Mouse (Mus musculus) hindbrain, embryonic 13.5 days (tissue): ENCODE data around the gene Dpep1. TPM values are rescaled to one million over a fixed set of nuclear protein-coding genes. Genes with fewer than 3 reads are reported as not detected.

Source experiments
- ATAC-seq: fragments of 200-750 bp; cut with Nextera tagmentation; 2 replicates; pipeline ENCODE4 v1.8.0; 2017; ENCODE audit warnings: moderate TSS enrichment; ENCODE audit not compliant: low FRiP score
- H3K27ac ChIP-seq: fragments of 300-500 bp; sonication (generic); 2 replicates; pipeline ENCODE4 v1.5.1; 2015; ENCODE audit warnings: inconsistent platforms, mild to moderate bottlenecking, moderate library complexity
- H3K27me3 ChIP-seq: fragments of 300-500 bp; sonication (generic); 2 replicates; pipeline ENCODE4 v1.6.1; 2015; ENCODE audit warnings: mild to moderate bottlenecking, inconsistent platforms
- H3K36me3 ChIP-seq: fragments of 300-500 bp; sonication (generic); 2 replicates; pipeline ENCODE4 v1.6.1; 2015; ENCODE audit warnings: mild to moderate bottlenecking, inconsistent platforms
- H3K4me1 ChIP-seq: fragments of 300-500 bp; sonication (generic); replicated peaks from 2 replicates; pipeline ENCODE4 v1.6.1; 2015; ENCODE audit warnings: inconsistent platforms
- H3K4me2 ChIP-seq: fragments of 300-500 bp; sonication (generic); 2 replicates; pipeline ENCODE4 v1.6.1; 2015; ENCODE audit warnings: inconsistent platforms, mild to moderate bottlenecking, moderate library complexity
- H3K4me3 ChIP-seq: fragments of 300-500 bp; sonication (generic); 2 replicates; pipeline ENCODE4 v1.5.1; 2015; ENCODE audit warnings: mild to moderate bottlenecking, inconsistent platforms
- H3K9ac ChIP-seq: fragments of 300-500 bp; sonication (generic); 2 replicates; pipeline ENCODE4 v1.6.1; 2015; ENCODE audit warnings: mild to moderate bottlenecking, inconsistent platforms
- H3K9me3 ChIP-seq: fragments of 300-500 bp; sonication (generic); 2 replicates; pipeline ENCODE4 v1.6.1; 2016; ENCODE audit warnings: inconsistent platforms
- WGBS: fragments of 180-500 bp; shearing (Covaris S2); methylation state at CpG from one replicate; pipeline ENCODE4 v1.1.7; 2015; 5-methylcytosine and 5-hydroxymethylcytosine counted together
- polyA plus RNA-seq: library from polyadenylated mRNA; unstranded; fragments of >200 nt; fragmentation: Nextera tagmentation; extraction: Ambion mirVana; gene quantifications from 2 replicates; pipeline ENCODE4 v1.2.1, GENCODE M21; 2015

Dpep1 gene
- polyA plus RNA-seq, result 0.35 TPM in 1 of 2 replicates, not detected in the other

GRCm38 (mm10) chr8:123185566-123186409, at the start of gene Dpep1:
Gene Dpep1 (plus strand): TSS chr8:123186242.
- no peaks in the 10 kb centered on the region for H3K27me3 ChIP-seq
- H3K4me3 ChIP-seq, result no peak within 1 kb of the TSS
- H3K4me2 ChIP-seq, result no peak within 1 kb of the TSS
- H3K9me3 ChIP-seq, result no peaks in the 10 kb centered on the region
- no peaks in the 10 kb centered on the region; the same call in 1 of the 2 replicates for H3K4me1 ChIP-seq
- no peaks in the 10 kb centered on the region for H3K36me3 ChIP-seq
- no peak within 1 kb of the TSS for H3K27ac ChIP-seq
- WGBS, result 47% methylated on average over 19 of the region's 19 CpGs
- ATAC-seq, result no peak
- no peak within 1 kb of the TSS for H3K9ac ChIP-seq

DNA sequence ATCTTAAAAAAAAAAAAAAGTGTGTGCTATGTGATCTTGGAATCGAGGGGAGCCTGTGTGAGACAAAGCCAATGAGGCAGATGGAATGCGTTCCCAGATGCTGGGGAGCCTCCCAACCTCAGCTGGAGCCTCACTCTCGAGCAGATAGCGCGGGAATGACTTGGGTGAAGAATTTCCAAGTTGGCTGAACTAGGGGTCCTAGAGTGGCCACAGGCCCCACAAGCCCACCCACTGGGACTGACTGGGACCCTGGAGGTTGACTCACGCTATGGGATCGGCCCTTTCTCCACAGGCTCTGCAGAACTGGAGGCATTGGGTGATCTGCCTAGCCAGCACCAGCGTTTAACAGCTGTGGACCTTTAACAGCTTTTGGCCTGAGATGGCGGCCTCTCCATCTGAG, 49.8 kb upstream of the Dpep1 start:
- Histone ChIP-seq H3K4me2 (no peak overlapping the region), H3K4me3 (no peak overlapping the region), H3K9ac (no peak overlapping the region), H3K27me3 (0 out of 2 replicates have a peak, but pooled peaks cover 5% of the 10 kb centered on the region), H3K36me3 (no peaks in the 10 kb centered on the region), H3K27ac (no peak overlapping the region), H3K4me1 (peaks cover 36% of the 10 kb centered on the region), H3K9me3 (no peaks in the 10 kb centered on the region)
- 88% methylated on average over 9 of the region's 9 CpGs for WGBS
- ATAC-seq, result no peak

DNA sequence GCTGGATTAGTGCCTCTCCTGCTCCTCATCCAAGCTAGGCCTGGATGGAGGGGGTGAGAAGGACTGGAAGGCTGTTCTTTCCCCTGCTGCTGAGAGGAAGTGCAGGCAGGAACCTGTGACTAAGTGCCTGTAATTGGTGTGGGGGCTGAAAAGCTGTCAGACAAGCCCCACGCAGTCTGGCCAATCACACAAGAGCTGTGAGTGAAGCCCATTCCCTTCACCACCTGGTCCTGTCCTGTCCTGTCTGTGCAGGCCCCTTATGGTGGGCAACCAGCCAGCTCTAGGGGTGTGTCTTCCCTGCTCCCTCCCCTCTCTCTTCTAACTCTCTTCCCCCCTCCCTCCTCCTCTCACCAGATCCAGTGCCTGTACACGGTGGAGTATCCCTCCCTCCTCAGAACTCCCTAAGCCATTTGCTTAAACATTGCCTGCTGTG, 48.4 kb upstream of the Dpep1 start:
- peak overlapping the region; percentile 40; the same call in 1 of the 2 replicates for H3K27ac ChIP-seq
- H3K27me3 ChIP-seq, result 0 out of 2 replicates have a peak, but pooled peaks cover 5% of the 10 kb centered on the region
- no peaks in the 10 kb centered on the region for H3K9me3 ChIP-seq
- no peaks in the 10 kb centered on the region for H3K36me3 ChIP-seq
- peaks cover 36% of the 10 kb centered on the region for H3K4me1 ChIP-seq
- 17% methylated on average over 2 of the region's 2 CpGs for WGBS
- H3K9ac ChIP-seq, result peak overlapping the region; percentile 51; the same call in 1 of the 2 replicates
- no peak overlapping the region for H3K4me3 ChIP-seq
- ATAC-seq, result peak; percentile 67; the same call in 1 of the 2 replicates
- H3K4me2 ChIP-seq, result no peak overlapping the region

GRCm38 (mm10) chr8:123138741-123139140, 47.3 kb upstream of the Dpep1 start:
- no peak overlapping the region for H3K27ac ChIP-seq
- no peaks in the 10 kb centered on the region for H3K36me3 ChIP-seq
- peaks cover 36% of the 10 kb centered on the region for H3K4me1 ChIP-seq
- H3K4me2 ChIP-seq, result no peak overlapping the region
- H3K9ac ChIP-seq, result no peak overlapping the region
- no peak for ATAC-seq
- H3K9me3 ChIP-seq, result no peaks in the 10 kb centered on the region
- 71% methylated on average over 4 of the region's 4 CpGs for WGBS
- no peak overlapping the region for H3K4me3 ChIP-seq
- H3K27me3 ChIP-seq, result 0 out of 2 replicates have a peak, but pooled peaks cover 5% of the 10 kb centered on the region

DNA sequence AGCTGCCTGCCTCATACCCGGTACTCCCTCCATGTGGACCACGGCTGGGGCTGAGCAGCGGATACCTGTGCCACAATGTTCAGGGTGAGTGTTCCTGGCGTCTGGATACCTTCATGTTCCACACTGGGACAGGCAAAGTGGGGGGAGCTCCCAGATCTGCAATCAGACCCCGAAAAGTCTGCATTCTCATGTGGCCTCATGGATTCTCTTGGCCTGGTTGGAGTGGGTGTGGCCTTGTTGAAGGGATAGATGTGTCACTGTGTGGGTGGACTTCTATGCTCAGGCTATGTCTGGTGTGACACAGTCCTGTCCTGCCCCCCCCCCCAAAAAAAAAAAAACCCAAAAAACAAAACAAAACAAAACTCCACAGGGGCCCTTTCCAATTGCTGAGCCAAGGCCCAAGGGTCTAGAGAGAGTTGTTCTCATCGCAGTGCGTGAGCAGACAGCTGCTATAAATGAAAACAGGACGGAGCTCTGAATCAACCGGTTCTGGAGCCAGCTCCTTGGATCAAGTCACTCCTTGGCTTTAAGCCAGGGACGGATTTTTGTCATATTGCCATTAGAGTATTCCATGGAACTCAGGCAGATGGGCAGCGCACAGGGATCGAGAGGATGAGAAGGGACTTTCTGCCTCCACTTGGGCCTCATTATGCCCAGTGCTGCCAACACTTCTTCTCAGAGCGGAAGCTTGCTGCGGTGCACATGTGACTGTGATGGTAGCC, 44.1 kb upstream of the Dpep1 start:
- Histone ChIP-seq H3K4me1 (peaks cover 16% of the 10 kb centered on the region), H3K9me3 (no peaks in the 10 kb centered on the region), H3K27me3 (no peaks in the 10 kb centered on the region), H3K36me3 (no peaks in the 10 kb centered on the region), H3K4me3 (no peak overlapping the region), H3K9ac (no peak overlapping the region), H3K4me2 (no peak overlapping the region), H3K27ac (no peak overlapping the region)
- ATAC-seq, result no peak
- 76% methylated on average over 14 of the region's 14 CpGs for WGBS

GRCm38 (mm10) chr8:123145279-123145678, 40.8 kb upstream of the Dpep1 start:
- Histone ChIP-seq H3K27me3 (no peaks in the 10 kb centered on the region), H3K9me3 (no peaks in the 10 kb centered on the region), H3K9ac (no peak overlapping the region), H3K27ac (no peak overlapping the region), H3K4me3 (no peak overlapping the region), H3K4me2 (no peak overlapping the region), H3K4me1 (no peaks in the 10 kb centered on the region), H3K36me3 (no peaks in the 10 kb centered on the region)
- no peak for ATAC-seq
- WGBS, result 52% methylated on average over 6 of the region's 6 CpGs

DNA sequence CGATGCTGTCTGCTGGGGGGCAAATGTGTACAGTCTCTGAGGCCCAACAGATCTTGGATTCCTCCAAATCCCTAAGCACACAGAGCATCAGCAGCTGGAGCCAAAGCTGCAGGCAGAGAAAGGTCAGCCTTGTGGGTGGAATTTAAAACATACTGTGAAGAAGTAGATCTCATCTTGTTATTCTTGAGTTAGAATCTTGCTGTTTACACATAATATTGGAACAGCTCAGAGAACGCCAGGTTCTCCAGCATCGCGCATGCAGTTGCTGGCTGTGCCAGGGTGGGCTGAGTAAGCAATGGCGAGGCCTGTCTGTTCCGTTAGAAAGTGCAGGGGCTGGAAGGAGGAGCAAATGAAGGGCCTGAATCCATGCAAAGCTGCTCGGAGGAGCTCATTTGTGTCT, 39.7 kb upstream of the Dpep1 start:
- Histone ChIP-seq H3K36me3 (no peaks in the 10 kb centered on the region), H3K9me3 (no peaks in the 10 kb centered on the region), H3K4me2 (no peak overlapping the region), H3K27ac (no peak overlapping the region), H3K4me1 (no peaks in the 10 kb centered on the region), H3K4me3 (no peak overlapping the region), H3K9ac (no peak overlapping the region), H3K27me3 (no peaks in the 10 kb centered on the region)
- WGBS, result 83% methylated on average over 7 of the region's 7 CpGs
- no peak for ATAC-seq

GRCm38 (mm10) chr8:123150737-123151171, 35.3 kb upstream of the Dpep1 start:
- no peak overlapping the region for H3K4me2 ChIP-seq
- 72% methylated on average over 9 of the region's 9 CpGs for WGBS
- H3K4me1 ChIP-seq, result no peaks in the 10 kb centered on the region
- no peak overlapping the region for H3K4me3 ChIP-seq
- H3K9me3 ChIP-seq, result no peaks in the 10 kb centered on the region
- H3K9ac ChIP-seq, result no peak overlapping the region
- ATAC-seq, result no peak
- no peaks in the 10 kb centered on the region for H3K36me3 ChIP-seq
- H3K27ac ChIP-seq, result no peak overlapping the region
- H3K27me3 ChIP-seq, result no peaks in the 10 kb centered on the region

GRCm38 (mm10) chr8:123155177-123155576, 30.9 kb upstream of the Dpep1 start:
- Histone ChIP-seq H3K36me3 (no peaks in the 10 kb centered on the region), H3K4me3 (no peak overlapping the region), H3K27ac (no peak overlapping the region), H3K4me1 (peaks cover 5% of the 10 kb centered on the region), H3K9me3 (no peaks in the 10 kb centered on the region), H3K4me2 (no peak overlapping the region), H3K27me3 (no peaks in the 10 kb centered on the region; the same call in 1 of the 2 replicates), H3K9ac (no peak overlapping the region)
- ATAC-seq, result no peak
- WGBS, result 85% methylated on average over 5 of the region's 5 CpGs

- Histone ChIP-seq H3K9ac (no peak overlapping the region), H3K4me1 (peaks cover 5% of the 10 kb centered on the region), H3K4me2 (no peak overlapping the region), H3K9me3 (no peaks in the 10 kb centered on the region), H3K36me3 (no peaks in the 10 kb centered on the region), H3K4me3 (no peak overlapping the region), H3K27ac (no peak overlapping the region), H3K27me3 (no peaks in the 10 kb centered on the region; the same call in 1 of the 2 replicates)
- WGBS, result 84% methylated on average over 9 of the region's 9 CpGs
- ATAC-seq, result no peak
These were observed 29.8 kb upstream of the Dpep1 start for GRCm38 (mm10) chr8:123156070-123156773.

GRCm38 (mm10) chr8:123157888-123158465, 28.1 kb upstream of the Dpep1 start, which contains the start of gene Sult5a1:
Gene Sult5a1 (minus strand): TSS chr8:123158315.
- H3K9ac ChIP-seq, result no peak within 1 kb of the TSS
- H3K9me3 ChIP-seq, result no peaks in the 10 kb centered on the region
- no peaks in the 10 kb centered on the region; the same call in 1 of the 2 replicates for H3K27me3 ChIP-seq
- no peak for ATAC-seq
- 0 out of 2 replicates have a peak within 1 kb of the TSS, but pooled peaks have one; percentile 25 for H3K4me2 ChIP-seq
- 34% methylated on average over 13 of the region's 13 CpGs for WGBS
- H3K4me3 ChIP-seq, result no peak within 1 kb of the TSS
- H3K4me1 ChIP-seq, result peaks cover 5% of the 10 kb centered on the region
- H3K27ac ChIP-seq, result no peak within 1 kb of the TSS
- no peaks in the 10 kb centered on the region for H3K36me3 ChIP-seq
